Mouse (Mus musculus) T-helper 2 cell (primary cell): ENCODE data around the gene Xpc.

Experiments used
- in situ Hi-C: fragments of 300-600 bp; cut with MboI, MseI; formaldehyde crosslinking; loops from one replicate; pipeline ENCODE4 v1.15.1; 2025; ENCODE audit warnings: high pct_unique_total_duplicates

Gene Xpc

DNA sequence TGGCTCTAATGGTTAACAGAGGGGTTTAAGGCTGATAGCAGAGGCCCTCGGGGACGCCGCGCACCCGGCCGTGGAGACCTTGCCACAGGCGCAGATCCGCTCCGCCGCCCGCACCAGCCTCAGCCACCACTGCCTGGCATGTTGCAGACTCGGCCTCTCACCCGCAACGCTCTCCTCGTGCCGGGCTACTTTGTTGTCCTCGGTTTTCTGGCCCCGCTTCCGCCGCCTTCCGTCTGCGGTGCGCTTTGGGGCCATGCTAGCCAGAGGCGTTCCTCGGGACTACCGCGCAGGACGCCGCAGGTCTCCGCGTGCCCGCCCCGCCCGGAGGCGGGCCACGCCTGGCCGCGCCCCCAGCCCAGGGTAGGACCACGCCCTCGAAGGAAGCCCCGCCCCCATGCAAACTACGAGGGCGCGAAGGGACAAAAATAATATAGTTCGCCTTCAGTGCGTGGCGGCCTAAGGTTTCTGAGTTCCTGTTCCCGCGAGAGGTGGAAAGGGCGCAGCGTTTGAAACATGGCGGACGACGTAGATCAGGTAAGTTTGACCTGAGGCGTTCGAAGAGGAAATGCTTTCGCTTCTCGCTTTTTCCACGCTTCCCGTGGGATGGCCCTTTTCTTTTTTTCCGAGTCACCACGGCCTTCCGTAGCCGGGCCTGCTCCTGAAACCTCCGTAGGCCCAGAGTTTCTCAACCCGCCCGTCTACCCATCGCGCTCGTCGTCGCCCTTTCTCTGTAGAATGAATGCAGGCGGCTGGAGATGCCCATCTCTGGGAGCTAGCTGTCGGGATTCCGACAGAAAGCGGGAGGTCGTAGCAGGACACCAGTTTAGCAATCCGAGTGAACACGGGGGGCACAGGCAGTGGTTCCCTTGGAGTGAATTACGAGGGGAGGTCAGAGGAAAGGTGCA, at the start of gene Xpc, which contains the start of gene Lsm3:
Gene Xpc, minus strand, starts transcription at position 344 of the 905 bp plus-strand sequence.
Gene Lsm3, plus strand, starts transcription at position 384 of the 905 bp plus-strand sequence.
- in situ Hi-C loops = no loop called here

DNA sequence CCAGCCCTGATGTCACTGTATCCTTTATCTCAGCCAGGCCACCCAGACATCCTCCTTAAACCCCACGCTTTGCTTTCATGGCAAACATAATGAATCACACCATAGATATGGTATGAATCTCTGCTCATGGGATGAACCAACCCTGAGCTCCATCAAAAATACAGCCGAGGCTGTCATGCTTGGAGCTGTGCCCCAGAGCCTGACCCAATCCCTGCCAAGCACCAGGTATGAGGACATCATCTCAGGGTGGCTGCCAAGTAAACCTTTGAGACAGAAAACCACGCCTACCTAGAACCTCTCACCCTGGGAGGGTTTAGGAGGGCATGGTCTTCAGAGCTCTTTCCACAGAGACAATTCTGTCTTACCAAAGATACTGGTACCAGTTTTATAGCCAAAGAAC, 47.3 kb upstream of the Xpc start:
- in situ Hi-C loops = loop anchor here (10.0 kb wide), 1 partner anchor 208 kb away; no protein-coding TSS in a partner anchor

DNA sequence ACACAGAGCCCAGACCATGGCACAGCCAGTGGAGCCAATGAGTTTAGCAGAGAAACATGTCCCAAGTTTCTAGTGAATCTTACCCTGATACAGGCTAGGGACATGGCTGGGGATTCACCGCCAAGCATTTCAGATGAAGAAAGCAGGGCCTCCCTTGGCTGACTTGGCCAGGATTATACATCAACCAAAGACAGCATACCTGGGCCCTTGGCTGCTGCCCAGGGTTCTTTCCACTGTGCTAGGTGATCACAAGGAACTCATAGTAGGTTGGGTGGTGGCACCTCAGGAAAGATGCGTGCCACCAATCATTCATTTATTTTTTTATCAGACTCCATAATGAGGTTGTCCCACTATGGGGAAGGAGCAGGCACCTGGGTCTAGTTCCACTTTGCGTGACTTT, 44.5 kb upstream of the Xpc start:
- in situ Hi-C loops = loop anchor here (10.0 kb wide), 1 partner anchor 205 kb away; no protein-coding TSS in a partner anchor

DNA sequence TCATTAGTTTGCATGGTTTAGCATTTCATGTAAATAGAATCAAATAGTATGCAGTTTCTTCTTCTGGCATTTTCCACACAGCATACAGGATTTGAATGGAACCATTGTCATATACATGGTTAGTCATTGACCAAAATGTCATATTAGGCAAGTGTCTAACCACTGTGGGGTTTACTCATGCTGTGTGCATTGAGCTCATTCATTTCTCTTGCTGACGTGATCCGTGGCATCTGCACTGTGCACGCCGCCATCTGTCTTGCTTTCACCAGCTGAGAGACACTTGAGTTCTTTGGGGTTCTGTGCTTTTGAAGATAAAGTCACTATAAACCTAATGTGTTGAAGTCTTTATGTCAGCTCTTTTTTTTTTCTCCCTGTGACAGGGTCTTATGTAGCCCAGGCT, 43.7 kb upstream of the Xpc start:
- in situ Hi-C loops = no loop called here

DNA sequence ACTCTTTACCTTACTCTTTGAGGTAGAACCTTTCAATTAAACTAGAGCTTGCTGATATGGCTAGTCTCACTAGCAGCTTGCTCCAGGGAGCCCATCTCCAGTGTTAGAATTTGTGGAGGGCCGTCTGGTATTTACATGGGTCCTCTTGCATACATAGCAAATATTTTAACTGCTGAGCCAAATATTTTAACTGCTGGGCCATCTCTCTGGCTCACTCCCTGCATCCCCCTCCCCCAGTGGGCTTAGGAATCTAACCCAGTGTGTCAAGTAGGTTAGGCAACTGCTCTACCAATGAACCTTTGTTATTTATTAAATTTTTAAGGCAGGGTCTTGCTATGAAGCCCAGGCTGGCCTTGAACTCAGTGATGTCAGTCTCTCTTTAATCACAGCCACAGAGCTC, 42.9 kb upstream of the Xpc start:
- in situ Hi-C loops = no loop called here

DNA sequence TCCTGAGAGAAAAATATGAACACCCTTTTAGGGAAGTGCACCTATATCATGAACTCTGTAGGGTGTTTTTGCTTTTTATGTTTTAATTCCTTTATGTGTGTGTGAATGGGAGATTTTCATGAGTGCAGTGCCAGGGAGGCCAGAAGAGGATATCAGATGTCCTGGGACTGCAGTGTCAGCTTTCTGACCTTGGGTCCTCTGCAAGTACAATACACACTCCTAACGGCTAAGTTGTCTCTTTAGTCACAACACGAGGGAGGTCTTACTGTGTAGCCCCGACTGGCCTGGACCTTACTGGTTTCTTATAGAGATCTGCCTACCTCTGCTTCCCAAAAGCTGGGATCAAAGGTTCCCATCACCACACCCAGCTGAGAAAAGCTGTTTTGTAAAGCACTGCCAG, 37.0 kb upstream of the Xpc start:
- in situ Hi-C loops = no loop called here

DNA sequence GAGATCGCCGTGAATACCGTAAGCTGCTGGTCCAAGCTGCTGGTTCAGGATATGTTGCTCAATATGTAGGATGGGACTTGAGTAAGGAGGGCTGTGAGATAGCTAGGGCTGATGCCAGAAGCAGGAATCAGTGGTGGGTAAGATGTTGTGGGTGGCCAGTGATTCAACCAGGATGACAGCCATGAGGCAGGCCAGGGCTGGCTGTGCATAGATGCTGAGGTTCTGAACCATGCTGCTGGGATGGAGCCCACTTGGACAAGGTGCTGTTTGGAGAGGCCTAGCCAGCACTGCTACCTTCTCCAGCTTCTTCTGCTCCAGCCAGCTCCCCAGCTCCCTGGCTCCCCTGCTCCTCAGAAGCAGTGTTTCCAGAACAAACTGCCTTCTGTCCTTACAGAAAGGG, 36.0 kb upstream of the Xpc start:
- in situ Hi-C loops = no loop called here

DNA sequence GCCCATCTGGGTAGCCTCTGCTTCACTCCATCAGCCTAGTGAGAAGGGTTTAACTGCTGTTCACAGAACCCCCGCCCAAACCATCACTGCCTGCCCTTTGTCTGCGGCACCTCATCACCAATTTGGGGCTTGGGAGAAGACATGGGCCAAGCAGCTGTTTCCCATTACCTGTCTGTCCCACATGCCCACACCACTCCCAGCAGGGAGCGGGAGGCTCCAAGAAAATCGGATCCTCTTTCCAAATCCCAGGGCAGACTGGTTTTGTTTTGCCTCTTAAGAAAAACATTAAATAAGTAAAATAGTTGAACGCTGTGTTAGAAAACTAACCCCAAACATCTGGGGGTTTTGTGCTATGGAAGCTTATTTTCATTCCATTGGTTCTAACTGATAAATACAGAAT, 33.9 kb upstream of the Xpc start:
- in situ Hi-C loops = no loop called here

DNA sequence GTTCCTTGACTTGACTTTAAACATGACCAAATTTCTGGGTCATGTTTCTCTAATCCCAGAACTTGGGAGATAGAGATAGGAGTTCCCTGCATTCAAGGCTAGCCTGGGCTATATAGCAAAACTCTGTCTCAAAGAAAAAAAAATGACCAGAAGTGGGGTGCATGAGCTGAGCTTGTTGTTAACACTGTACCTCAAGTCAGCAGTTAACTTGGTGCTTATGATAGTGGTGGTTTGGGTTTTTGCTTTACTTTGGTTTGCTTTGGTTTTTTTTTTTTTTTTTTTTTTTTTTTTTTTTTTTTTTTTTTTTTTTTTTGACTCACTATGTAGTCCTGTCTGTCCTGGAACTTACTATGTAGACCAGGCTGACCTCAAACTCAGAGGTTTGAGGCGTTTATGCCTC, 31.6 kb upstream of the Xpc start:
- in situ Hi-C loops = no loop called here

DNA sequence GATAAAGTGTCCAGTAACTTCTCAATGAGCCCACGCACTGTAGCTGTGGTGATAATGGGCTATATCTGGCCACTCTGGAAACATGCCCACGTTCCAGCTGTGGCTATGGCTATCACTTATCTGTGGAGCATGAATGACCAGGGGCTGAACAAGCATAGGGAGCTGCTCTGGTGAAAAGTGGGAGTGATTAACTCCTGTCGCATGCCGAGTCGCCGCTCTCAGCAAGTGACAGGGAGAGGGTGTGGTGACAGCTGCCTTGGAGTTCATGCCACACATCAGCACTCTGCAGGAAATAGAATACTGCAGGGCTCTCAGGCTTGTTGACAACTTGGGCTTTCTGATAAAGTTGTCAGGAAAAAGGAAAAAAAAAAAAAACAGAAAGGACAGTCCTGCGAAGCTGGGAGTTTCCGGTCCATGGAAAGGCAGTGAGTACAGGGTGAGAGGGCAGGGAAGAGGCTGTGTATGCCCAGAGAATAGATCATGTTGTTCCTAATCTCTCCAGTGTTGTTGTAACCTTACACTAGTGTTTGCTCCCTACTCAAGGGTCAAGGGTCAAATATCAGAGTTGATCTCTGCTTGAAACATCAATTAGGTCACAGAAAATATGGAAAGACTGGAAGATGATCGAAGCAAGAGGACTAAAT, 30.7 kb upstream of the Xpc start:
- in situ Hi-C loops = no loop called here

DNA sequence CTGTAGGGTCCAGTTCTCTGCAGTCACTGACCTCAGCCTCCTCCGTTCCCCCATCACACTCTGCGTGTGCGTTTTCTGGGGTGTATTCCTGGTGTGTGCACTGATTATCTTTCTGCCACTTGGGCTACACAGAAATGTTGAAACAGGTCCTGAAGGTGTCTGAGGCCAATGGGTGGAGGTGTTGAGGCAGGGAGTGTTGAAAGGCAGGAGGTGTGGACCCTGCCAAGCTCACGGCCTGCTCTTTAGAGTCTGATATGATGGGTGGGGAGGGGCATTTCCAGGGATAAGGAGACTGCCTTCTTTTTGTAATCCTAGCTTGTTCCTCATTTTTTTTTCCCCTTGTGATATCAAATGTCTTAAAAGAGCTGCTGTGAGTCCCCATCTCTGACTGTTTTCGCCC, 27.4 kb upstream of the Xpc start:
- in situ Hi-C loops = no loop called here

DNA sequence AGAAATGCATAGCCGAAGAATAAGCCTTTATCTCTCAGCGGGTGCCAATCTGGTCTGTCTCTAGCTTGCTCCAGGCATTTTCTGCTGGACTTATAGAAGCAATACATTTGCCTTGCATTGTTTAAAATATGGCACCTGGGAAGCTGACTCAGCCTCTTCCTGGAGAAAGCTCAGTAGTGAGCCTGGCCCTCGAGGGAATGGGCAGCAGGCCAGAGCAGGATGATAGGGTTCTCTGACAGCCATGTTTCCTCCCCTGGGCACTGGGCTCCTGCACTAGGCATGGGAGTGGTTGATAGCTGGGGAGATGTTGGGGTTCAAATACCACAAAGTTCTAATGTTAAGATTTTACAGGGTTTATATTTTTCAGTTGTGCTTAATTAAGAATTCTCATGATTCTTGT, 25.6 kb upstream of the Xpc start:
- in situ Hi-C loops = no loop called here

DNA sequence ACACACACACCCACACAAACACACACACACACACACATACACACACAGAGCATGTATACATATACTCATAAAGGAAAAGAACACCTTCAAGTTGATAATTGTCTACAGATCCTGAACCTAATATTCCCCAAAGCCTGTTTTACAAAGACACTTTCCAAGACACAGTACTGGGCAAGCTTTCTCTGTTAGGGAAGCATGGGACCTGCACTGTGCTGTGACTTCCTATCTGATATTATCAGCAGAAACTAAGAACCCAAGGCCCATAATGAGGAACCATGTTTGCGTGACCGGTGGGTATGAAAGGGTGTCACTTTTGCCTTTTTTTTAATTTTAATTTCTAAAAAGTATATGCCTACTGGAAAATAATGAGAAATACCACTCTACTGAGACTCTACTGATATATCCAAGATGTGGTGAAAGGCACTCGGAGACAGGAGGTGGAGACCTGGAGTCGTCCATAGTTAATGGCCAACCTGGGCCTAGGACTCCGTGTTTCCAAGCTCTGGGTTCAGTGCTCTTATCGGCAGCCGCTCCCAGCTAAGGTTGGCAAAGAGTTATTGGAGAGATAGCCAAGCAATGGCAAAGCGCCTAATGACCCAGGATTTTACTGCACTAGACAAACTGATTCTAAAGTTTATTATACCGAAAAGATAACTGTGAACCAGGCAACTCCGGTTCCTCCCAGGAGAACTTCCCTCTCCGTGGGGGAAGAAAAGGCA, 20.5 kb upstream of the Xpc start:
- in situ Hi-C loops = no loop called here

DNA sequence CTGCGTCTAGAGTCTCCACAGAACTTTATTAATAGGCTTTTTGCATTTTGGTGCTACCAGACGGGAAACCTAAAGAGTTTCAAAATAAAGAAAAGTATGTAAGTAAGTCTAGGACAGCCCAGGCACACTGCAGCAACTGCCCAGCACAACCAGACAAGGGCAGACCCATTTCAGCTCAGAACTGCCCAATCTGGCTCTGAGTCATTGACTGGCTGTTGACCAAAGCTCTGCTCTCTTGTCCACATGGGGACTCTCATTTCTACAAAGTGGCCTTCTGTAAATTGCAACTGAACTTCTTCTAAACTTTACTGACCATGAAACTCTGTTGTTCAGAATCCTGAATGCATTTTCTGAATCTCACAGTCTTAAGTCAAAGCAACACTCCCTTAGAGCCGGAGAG, 19.5 kb upstream of the Xpc start:
- in situ Hi-C loops = no loop called here

DNA sequence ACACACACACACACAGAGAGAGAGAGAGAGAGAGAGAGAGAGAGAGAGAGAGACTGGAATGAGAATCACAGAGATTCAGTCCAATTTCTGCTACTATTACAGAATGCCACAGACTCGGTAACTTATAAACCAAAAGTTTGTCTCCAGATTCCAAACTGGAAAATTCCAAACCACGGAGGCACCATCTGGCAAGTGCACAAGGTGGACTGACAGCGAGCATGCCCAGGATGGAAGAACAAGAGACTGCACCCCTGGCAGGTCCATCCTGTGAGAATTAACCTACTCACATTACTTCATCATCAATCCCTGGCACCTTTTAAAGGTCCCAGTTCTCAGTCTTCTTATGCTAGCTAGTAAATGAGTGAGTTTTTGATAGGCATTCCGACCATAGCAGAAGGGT, 18.6 kb upstream of the Xpc start:
- in situ Hi-C loops = no loop called here

DNA sequence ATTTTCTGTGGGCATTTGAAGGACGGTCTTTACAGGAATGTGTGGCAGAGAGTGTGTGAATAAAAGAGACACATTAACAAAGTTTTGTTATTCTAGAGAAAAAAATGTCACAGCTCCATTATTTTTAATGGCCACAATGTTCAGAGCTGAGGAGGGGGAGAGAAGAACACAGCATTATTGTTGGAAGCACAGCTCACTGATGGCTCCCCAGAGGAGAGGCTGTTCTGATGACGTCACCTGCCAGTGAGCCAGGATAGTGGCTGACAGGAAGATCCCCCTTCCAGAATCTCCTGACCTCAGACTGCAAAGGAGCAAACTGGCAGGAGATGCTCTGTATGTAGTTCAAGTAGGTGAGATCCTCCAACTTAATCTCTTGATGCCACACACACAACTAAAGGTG, 18.1 kb upstream of the Xpc start:
- in situ Hi-C loops = no loop called here

DNA sequence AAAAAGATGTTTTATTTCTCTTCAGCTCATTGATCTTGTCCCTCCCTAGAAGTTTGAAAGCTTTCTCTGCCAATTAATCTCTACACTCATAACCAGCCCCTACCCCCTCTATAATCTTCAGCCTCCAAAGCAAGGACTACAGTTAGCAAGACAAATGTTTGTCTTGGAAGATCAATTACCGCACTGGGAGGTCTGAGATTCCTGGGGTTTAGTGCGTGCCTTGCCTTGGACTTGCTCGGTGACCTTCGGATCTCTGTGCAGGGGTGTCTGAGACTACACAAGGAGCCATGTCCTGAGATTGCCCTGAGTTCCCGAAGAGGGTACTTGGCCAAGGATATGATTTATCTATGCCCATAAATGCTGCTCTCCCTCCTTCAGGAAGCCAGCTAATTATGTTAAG, 17.7 kb upstream of the Xpc start:
- in situ Hi-C loops = no loop called here

DNA sequence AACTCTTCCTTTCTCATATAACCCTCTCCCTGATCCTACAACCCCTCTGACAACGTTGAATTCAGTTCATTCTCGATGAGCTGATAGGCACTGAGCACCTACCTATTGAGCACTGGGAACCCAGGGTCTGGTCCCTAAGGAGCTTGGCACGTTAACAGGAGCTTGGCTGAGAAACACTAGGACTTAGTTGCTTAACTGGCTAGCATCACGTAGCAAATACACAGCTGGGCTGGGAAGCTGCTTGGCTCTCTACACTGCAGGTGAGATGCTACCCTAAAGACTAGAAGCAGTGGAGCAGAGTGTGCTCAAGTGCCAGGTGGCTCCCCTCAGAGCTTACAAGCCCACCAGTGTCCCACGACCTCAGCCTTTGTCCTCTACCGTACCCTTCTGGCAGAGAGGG, 17.0 kb upstream of the Xpc start:
- in situ Hi-C loops = no loop called here

DNA sequence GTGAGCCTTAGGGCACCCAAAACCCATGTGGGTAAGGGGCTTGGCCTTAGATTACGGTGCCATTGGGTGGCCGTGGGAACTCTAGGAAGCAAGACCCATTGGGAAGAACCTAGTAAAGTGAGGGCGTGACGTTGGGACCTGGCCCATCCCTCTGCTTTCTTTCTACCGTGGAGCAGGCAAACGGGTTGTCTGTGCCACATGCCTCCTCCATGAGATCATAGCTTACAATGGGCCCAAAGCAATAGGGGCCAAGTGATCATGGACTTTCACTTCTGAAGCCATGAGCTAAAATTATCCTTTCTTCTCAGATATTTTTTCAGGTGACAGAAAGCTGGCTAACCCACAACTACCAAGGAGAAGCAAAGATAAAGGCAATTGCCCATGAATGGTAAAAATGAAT, 15.6 kb upstream of the Xpc start:
- in situ Hi-C loops = no loop called here

DNA sequence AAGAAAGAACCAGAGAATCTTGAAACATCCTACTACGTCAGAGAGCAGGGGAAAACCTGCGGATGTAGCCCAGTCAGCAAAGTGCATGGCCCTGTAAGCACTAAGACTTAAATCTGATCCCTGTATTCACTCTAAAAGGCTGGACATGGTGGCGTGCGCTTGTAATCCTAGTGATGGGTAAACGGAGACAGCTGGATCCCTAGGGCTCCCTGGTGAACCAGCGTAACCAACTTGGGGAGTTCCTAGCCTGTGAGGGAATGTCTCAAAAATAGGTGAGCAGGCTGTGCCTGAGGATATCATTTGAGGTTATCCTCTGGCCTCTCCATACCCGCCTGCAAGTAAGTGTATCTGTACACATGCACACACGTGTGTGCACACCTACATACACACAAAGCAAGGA, 15.0 kb upstream of the Xpc start:
- in situ Hi-C loops = no loop called here

DNA sequence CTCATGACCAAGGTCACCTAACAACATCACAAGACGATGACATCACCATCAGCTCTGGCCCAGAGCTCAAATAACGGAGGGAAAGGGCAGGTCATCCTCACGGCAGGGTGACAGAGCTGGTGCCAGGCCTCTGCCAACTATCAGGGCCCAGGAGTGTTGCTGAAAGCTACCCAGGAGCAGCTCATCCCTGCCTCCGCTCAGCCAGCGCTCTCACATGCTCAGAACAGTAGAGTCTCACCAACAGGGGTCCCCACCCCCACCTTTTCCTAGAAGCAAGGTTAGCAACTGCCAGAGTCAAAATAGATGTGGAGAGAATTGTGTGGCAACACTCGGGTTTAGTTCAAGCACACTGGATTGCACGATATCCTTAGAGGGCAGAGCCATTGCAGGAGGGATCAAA, 12.6 kb upstream of the Xpc start:
- in situ Hi-C loops = no loop called here

DNA sequence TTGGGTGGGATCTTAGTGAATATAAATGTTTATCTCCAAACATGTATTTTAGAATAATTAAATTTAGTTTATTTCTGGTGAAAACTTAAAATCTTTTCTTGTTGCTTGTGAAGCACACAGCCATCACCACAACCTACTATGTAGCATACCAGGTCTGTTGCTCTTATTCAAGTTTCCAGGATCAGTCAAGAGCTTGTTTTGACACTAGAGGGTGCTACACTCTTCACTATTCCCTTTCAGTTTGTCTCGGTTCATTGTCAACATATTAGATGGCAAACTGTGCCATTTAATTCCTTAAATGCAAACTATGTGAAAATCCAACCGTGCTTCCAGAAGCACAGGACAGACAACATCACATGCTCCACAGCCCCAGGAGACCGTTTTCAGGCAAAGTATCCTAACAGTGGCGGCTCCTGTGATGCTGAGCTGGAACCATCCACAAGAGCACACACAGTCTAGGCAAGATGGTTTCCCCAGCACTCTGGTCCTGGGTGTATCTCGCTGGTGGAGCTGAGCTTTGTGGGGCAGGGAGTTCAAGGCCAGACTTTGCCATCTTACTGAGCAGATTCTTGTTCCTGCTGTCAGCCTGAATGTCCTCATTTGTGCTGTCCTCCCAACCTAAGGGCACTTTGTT, 11.7 kb upstream of the Xpc start:
- in situ Hi-C loops = no loop called here
